Mouse (Mus musculus) heart, adult 10 weeks (tissue): ENCODE data around the gene Mgat4a. TPM values are rescaled to one million over a fixed set of nuclear protein-coding genes. Genes with fewer than 3 reads are reported as not detected.

ENCODE experiments used
- polyA plus RNA-seq: library from polyadenylated mRNA; stranded (reverse); fragments of 350-450 nt; fragmentation: Illumina TruSeq; extraction: RNeasy Lipid Tissue Mini Kit (QIAGEN cat#74804); gene quantifications from one replicate; pipeline ENCODE4 v1.2.3, GENCODE M21; 2014; ENCODE audit warnings: low read depth, low replicate concordance

Gene Mgat4a
- 5.8 TPM for polyA plus RNA-seq

DNA sequence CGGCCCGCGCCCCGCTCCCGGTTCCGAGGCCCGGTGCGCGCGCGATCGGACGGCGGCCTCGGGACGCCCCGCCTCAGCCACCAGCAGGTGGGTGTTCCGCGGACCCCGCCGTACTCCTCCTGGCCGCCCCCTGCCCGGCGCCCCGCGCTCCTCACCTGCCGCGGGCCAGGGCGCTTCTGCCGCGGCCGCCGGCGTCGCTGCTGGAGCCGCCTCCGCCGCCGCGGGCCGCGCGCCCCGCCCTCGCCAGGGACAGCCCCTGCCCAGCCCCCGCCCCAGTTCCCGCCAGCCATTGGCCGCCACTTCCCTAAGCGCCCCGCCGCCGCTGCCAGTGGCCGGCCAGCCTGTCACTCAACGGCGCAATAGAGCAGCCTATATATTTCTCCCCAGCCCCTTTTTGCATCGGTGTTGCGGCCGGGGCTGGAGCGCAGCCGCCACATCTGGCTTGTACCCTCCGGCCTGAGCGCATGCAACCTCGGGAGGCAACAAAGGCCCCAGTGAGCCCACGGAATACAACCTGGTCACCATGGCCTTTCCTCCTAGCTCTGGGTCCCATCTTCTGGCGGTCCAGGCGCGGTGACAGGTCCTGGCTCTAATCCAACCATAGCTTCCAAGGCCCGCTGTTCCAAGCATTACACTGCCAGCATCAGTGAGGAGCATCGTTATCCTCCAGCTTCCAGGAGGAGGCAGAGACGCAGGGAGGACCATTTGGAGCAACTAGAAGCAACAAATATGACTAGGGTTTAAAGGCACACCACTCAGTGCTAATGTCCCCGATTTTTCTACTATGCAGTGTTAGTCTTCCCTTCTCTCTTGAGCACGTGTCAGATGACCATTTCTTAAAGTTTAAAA, at the start of gene Mgat4a:
Gene Mgat4a (minus strand): TSS at position 207 of the 849 bp plus-strand sequence.

DNA sequence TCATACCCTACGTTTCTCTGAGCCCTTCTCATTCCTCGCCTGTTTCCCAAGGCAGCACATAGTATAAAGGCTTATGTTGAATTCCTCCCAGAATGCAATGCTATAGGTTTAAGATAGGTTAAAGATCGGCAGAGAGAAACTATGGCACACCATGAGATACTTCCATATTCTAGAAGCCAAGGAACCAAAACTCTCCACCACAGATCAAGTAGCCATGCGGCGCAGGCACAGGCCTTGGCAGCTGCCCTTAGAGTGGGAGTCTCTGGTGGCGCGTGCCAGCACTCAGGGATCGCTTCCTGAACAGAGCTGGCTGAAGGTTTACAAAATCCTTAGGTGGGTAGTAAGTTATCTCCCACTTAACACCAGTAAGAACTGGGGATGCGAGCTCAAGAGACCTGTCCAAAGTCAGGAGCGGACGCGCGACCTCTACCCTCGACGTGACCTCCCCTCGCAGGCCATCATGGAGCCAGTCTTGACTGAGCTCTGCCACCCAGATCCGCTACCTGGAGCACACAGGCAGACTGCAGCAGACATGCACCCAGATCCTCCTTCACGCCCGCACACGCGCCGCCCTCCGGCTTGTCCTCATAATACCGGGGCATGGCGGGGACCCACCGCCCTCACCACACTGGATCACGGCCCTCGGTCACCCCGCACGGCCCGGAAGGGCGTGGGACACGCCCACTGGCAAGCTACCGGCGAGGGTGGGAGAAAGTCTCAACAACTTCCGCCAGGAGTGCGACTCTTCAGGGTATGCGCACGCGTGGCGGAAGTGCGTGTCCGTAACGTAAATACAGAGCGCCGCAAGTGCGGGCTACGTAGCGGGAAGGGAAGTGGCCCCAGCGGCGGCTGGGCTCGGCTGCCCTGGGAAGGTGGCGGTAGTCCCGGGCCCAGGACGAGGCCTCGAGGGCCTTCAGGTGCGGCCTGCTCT, 111.2 kb downstream of the Mgat4a start, which contains the start of the genes Coa5 and Unc50:
Gene Coa5 (minus strand): TSS at position 738 of the 931 bp plus-strand sequence.
Gene Unc50 (plus strand): TSS at position 774 of the 931 bp plus-strand sequence.

Other genes with a start within 250 kb of the Mgat4a start
- gene Inpp4a, start 241.2 kb downstream of the Mgat4a start, polyA plus RNA-seq: 12.1 TPM
- gene Coa5, start 110.9 kb downstream of the Mgat4a start, polyA plus RNA-seq: 105 TPM
- 40.5 TPM for gene Unc50, start 110.9 kb downstream of the Mgat4a start, polyA plus RNA-seq
- gene 2010300C02Rik, start 179.1 kb upstream of the Mgat4a start, polyA plus RNA-seq: 1.2 TPM